ENCODE assay signal across 8 mouse cellular contexts in genomic region chr7:125581317-125581672, GRCm38 (mm10). TPM values are rescaled to one million over a fixed set of nuclear protein-coding genes. Genes with fewer than 3 reads are reported as not detected.
DNase-seq lines count a peak whose midpoint lies in the region; ATAC-seq lines count a peak whose summit lies in the region.

No protein-coding gene starts in this region.

- 0 out of 2 replicates have a peak, but pooled peaks cover 2% of the 10 kb centered on the region for H3K27me3 ChIP-seq in hindbrain, embryonic 11.5 days (ENCODE audit: control insufficient read depth, insufficient read depth, low read length)
- H3K27me3 ChIP-seq in lung, embryonic 16.5 days (ENCODE audit: control insufficient read depth, insufficient read depth, low read depth, low read length), result no peaks in the 10 kb centered on the region

- no peaks in the 10 kb centered on the region for H3K4me1 ChIP-seq in hindbrain, embryonic 11.5 days (replicated peaks; ENCODE audit: control insufficient read depth, insufficient read depth, low read length)
- H3K4me1 ChIP-seq in lung, embryonic 16.5 days (replicated peaks; ENCODE audit: control insufficient read depth, insufficient read depth, low read length), result peaks cover 30% of the 10 kb centered on the region

- H3K4me2 ChIP-seq in hindbrain, embryonic 11.5 days (replicated peaks; ENCODE audit: low read depth, low read length), result peak overlapping the region; percentile 74
- peak overlapping the region; percentile 82 for H3K4me2 ChIP-seq in lung, embryonic 16.5 days (ENCODE audit: low read depth, low read length)

- no peaks in the 10 kb centered on the region for H3K9me3 ChIP-seq in hindbrain, embryonic 11.5 days (ENCODE audit: control insufficient read depth, low read length)
- H3K9me3 ChIP-seq in lung, embryonic 16.5 days (ENCODE audit: control insufficient read depth, low read length), result no peaks in the 10 kb centered on the region

- peak overlapping the region; percentile 51; the same call in 1 of the 2 replicates for H3K9ac ChIP-seq in hindbrain, embryonic 11.5 days (ENCODE audit: low read depth, low read length)
- peak overlapping the region; percentile 59 for H3K9ac ChIP-seq in lung, embryonic 16.5 days (ENCODE audit: low read length)

- H3K27ac ChIP-seq in hindbrain, embryonic 11.5 days (ENCODE audit: low read depth, low read length), result no peak overlapping the region
- no peak overlapping the region for H3K27ac ChIP-seq in lung, embryonic 16.5 days (ENCODE audit: low read length)

- H3K4me3 ChIP-seq in hindbrain, embryonic 11.5 days (ENCODE audit: low read depth, low read length), result peak overlapping the region; percentile 31
- peak overlapping the region; percentile 43 for H3K4me3 ChIP-seq in lung, embryonic 16.5 days (ENCODE audit: low read length)

- 3% methylated on average over 21 of the region's 21 CpGs for WGBS in hindbrain, embryonic 11.5 days
- 3% methylated on average over 21 of the region's 21 CpGs for WGBS in lung, embryonic 16.5 days

- no peaks in the 10 kb centered on the region for H3K36me3 ChIP-seq in hindbrain, embryonic 11.5 days (ENCODE audit: control insufficient read depth, insufficient read depth, low read length)
- no peaks in the 10 kb centered on the region for H3K36me3 ChIP-seq in lung, embryonic 16.5 days (ENCODE audit: control insufficient read depth, insufficient read depth, low read length)

- peak; percentile 76 for ATAC-seq in hindbrain, embryonic 11.5 days (ENCODE audit: low FRiP score)
- ATAC-seq in lung, embryonic 16.5 days (ENCODE audit: low read depth), result peak; percentile 76

- DNase-seq in MN1 (ENCODE audit: low spot score), result peak; percentile 83
- DNase-seq in cerebellum, adult 9-10 months, result peak; percentile 85
- DNase-seq in frontal cortex, adult 2 months (ENCODE audit: extremely low spot score in 1 of 2, low spot score in 1 of 2), result peak; percentile 69 to 94
- DNase-seq in hindbrain, embryonic 11.5 days (ENCODE audit: low spot score), result peak; percentile 91
- DNase-seq in layer of hippocampus, adult 9-11 months, result peak; percentile 83
- DNase-seq in ovary, postnatal 10 days (ENCODE audit: low spot score), result peak; percentile 84
- peak; percentile 81 for DNase-seq in thymus, postnatal 0 days (ENCODE audit: low spot score)

RNA-seq across cellular contexts. Expression of gene Il21r, which starts 21.9 kb away (rescaled TPM):
- polyA plus RNA-seq in frontal cortex, adult 2 months (2012; rRNA removed), result 1.2 and 1.5 TPM in 2 replicates
- polyA plus RNA-seq in hindbrain, embryonic 11.5 days (2014; fragmentation: Nextera tagmentation; extraction: Ambion mirVana), result 0.09 and 0.25 TPM in 2 replicates
- 0.40 and 0.83 TPM in 2 replicates for polyA plus RNA-seq in lung, embryonic 16.5 days (2015; fragmentation: Nextera tagmentation; extraction: Ambion mirVana)
- 28.2 and 36.8 TPM in 2 replicates for polyA plus RNA-seq in thymus, postnatal 0 days (2015; fragmentation: Nextera tagmentation; extraction: Ambion mirVana)

RNA-seq across cellular contexts. Expression of gene Il4ra, which starts 29.4 kb away (rescaled TPM):
- polyA plus RNA-seq in frontal cortex, adult 2 months (2012; rRNA removed), result 3.7 and 4.8 TPM in 2 replicates
- polyA plus RNA-seq in hindbrain, embryonic 11.5 days (2014; fragmentation: Nextera tagmentation; extraction: Ambion mirVana), result 2.5 and 2.6 TPM in 2 replicates
- 18.8 and 19.5 TPM in 2 replicates for polyA plus RNA-seq in lung, embryonic 16.5 days (2015; fragmentation: Nextera tagmentation; extraction: Ambion mirVana)
- 45.8 and 47.1 TPM in 2 replicates for polyA plus RNA-seq in thymus, postnatal 0 days (2015; fragmentation: Nextera tagmentation; extraction: Ambion mirVana)

Comparison
In these comparisons a context has a peak if more than half of its experiments do, and no peak if none do; other contexts are left out.
1. RNA of gene Il21r, which starts 21.9 kb away (polyA plus RNA-seq): 28.2 to 36.8 TPM in thymus, postnatal 0 days; 1.2 to 1.5 TPM in frontal cortex, adult 2 months, 0.40 to 0.83 TPM in lung, embryonic 16.5 days and 0.09 to 0.25 TPM in hindbrain, embryonic 11.5 days; every median in the first group is over 10 times any median in the second.
2. Peak in every context shown above with its lines, with median percentiles within 50 percentile points of each other: DNase-seq.